Mouse (Mus musculus) frontal cortex, postnatal 10 days (tissue): ENCODE results near the gene Smagp.

Experiments used
- DNase-seq, 2 experiments: peaks; one replicate each; pipeline ENCODE4 v3.0.0; 2022; ENCODE audit warnings: low spot score in 2 of 2, mixed read lengths in 1 of 2

Gene Smagp

GRCm38 (mm10) chr15:100590436-100590835 is 46.3 kb downstream of the Smagp start:
- DNase-seq, result no peak

DNA sequence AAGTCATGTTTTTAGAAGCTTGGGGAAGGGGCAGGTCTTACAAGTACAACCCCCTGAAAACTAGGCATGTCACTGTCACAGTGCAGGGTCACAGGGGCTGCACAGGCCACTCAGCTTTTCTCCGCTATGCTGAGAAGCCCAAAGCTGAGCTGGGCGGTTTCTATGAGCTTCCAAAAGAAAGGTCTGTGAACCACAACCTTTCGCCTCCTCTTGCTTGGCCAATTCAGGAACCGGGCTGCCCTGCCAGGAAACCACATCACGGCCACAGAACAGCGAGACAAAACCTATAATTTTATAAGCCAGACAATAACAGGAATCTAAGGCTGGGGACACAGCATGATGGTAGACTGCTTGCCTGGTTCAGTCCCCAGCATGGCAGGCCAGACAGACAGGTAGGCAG is 48.4 kb downstream of the Smagp start:
- no peak for DNase-seq

DNA sequence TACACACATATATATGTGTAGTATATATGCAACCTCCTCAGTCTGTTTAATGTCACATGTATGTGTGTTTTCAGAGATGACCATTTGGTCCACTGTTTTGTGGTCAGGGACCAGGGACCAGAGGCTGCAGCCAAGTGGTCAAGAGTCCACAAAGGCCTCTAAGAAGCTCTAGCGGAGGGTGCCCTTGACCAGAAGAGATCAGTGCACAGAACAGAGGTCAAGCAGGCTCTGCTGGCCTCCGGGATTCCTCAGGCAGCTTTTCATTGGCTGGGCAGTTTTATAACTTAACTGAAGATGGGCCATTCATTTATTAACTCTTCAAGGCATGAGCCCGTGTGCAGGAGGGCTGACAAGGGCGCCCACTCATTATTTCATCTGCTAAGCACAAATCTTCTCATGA is 49.6 kb downstream of the Smagp start:
- DNase-seq, result no peak

DNA sequence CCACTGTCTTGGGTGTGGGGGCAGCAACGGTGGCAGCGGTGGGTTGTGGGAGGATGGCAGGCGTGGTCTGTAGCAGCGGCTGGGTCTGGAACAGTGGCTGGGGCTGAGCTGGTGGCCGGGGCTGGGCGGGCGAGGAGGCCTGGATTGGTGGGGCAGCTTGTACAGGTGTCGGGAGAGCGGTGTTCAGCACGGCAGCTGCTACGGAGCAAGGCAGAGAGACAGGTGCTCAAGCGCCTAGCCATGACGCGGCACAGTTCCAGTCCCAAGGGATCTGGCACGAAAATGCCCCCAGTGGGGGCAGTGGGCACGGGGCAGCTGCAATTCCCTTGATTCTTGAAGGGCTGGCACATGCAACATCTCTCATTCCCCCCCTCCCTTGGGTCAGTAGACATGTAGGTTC is 50.8 kb downstream of the Smagp start:
- no peak for DNase-seq

DNA sequence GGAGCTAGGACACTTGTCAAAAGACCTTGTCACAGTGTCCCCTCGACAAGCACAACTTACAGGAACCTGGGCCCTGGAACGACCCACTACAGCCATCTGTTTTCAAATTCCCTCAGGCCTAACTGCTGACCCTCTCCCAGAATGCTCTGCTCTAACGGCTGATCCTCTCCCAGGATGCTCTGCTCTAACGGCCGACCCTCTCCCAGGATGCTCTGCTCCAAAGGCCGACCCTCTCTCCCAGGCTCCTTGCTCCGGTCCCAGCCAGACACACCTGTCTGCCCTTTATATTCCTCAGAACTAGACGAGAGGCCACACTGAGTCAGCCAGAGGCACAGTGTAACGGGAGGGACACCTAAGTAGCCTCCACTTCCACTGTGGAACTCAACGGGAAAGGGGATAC is 56.6 kb downstream of the Smagp start:
- DNase-seq, result no peak

- DNase-seq, result no peak
These were observed 58.8 kb downstream of the Smagp start for GRCm38 (mm10) chr15:100577972-100578371.

DNA sequence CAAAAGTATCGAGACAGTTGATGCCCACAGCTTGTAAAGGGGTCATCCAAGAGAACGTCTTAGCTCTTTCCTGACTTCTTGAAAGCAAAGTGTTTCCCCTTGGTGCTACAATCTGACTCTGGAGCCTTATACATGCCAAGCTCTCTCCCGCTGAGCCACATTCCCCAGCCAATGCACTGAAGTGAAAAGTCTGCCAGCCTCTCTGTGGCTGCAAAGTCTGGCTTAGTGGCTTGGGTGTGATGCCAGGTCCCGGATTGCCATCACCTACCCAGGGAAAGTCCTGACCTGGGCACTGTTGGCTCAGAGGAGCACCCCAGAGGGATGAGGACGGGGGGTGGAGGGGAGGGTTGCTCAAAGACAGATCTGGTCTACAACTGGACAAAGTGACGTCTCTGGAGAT is 59.9 kb downstream of the Smagp start:
- no peak for DNase-seq

DNA sequence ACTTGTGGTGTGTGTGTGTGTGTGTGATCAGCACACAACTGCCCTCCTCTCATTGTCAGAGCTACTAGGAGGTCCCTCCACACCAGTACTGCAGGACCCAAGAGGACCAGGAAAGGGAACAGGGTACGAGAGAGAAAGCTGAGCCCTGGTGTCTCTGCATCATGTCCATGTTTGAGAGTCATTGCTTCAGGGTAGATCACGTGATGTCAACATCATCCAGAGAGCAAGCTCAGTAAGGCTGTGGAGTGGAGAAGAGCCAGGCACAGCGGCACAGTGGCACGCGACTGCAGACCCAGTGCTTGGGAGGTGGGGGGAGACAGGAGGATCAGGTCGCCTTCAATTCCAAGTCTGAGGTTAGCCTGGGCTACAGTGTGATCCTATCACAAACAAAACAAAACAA is 60.3 kb downstream of the Smagp start:
- DNase-seq, result no peak

- DNase-seq, result no peak
These were observed 61.4 kb downstream of the Smagp start for GRCm38 (mm10) chr15:100575366-100575765.

- no peak for DNase-seq
These were observed 62.4 kb downstream of the Smagp start for GRCm38 (mm10) chr15:100574378-100574777.

- DNase-seq, result no peak
These were observed 62.8 kb downstream of the Smagp start for GRCm38 (mm10) chr15:100573946-100574345.
